Mouse (Mus musculus): Measurements from ENCODE around the gene Pfkm.
A peak's percentile ranks its signal among the peaks of the same experiment; 100 is the strongest.

The Pfkm gene

DNA sequence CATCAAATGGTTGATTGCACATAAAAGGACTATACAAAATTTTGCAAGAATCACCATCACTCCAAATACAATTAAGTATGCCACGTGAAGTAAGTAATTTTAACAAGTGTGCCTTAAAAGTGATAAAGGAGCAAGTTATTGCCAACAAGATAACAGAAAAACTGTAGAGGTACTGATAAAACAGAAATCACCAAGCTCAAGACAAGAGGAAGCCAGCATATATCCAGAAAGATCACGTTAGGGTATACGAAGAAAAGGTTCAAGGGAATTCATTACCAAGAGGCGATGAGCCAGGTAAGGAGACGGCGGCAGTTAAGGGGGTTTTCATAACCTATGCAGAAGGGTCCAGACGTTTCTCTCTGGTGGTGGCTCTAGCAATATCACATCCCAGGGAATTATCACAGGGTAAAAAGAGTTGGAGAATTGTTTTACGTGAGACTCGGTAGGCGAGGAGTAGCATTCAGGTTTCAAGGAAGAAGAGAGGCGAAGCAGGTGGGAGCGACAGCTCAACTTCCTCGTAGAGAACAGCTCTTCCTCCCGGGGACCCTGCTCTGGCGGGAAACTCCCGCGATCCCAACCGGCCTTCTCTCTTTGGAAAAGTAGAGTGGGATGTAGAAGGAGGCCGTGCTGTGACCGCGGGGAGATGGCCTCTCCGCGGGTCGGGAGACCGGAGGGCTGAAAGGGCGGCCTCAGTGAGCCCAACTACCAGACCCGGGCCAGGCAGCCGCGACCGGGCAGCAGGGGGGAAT, at the start of gene Pfkm:
Pfkm (plus strand) TSS at position 218 of the 749 bp plus-strand sequence.
- DNase-seq: no peak

GRCm38 (mm10) chr15:98043967-98044366, 48.4 kb upstream of the Pfkm start:
- DNase-seq: no peak

DNA sequence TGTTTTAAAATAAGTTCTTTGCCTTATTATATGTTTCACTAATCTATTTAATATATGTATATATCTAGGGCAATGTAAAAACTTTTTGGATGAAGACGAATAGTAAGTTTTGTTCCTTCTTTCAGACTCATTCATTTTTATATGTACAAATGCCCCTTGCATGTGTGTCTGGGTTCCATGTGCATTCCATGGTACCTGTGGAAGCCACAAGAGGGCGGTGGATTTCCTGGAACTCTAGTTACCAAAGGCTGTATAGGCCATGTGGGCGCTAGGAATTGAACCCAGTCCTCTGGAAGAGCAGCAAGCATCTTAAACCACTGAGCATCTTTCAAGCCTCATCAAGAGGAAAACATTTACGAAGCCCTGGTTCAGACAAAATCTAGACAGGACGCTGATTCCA, 48.0 kb upstream of the Pfkm start:
- no peak for DNase-seq

- DNase-seq: no peak
These were observed 43.3 kb upstream of the Pfkm start for GRCm38 (mm10) chr15:98048918-98049700.

- no peak for DNase-seq
These were observed 40.7 kb upstream of the Pfkm start for GRCm38 (mm10) chr15:98051685-98052084.

- DNase-seq: peak; percentile 30
These were observed 37.1 kb upstream of the Pfkm start for GRCm38 (mm10) chr15:98055246-98055645.

DNA sequence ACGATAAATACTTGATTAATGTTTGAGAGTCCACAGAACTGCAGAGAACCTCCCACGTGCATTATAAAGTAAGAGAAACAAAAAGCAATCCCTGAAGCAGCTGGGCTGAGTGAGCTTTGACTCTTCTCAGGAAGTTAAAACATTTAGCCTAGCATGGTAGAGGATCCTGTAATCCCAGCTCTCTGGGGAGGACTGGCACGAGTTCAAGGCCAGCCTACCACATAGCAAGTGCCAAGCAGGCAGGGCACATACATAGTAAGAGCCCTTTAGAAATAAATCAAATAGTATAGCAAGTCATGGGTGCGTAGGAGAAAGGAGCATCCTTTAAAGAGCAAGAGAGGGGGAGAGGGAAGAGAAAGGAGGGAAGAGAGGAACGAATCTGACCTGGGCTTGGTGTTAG, 26.5 kb upstream of the Pfkm start:
- no peak for DNase-seq

DNA sequence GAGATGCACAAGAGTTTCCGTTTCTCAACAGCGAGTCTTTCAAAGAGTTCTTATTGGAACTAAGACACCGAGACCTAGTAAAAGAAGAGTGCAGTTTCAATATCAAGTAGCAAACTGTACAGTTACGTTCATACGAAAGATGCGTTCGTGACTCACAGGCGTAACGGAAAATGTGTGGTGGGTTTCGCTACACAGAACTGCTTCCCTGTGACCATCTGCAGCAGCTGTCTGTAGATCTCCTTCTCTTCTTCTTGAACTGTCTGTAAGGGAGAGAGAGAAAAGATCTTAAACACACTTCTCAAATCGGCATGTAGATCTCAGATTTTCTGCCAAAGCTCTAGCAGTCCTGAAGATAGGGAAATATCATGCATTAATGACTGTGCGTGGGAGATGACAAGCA, 25.8 kb upstream of the Pfkm start:
- DNase-seq: no peak

- DNase-seq: no peak
These were observed 24.9 kb upstream of the Pfkm start for GRCm38 (mm10) chr15:98067492-98067891.

DNA sequence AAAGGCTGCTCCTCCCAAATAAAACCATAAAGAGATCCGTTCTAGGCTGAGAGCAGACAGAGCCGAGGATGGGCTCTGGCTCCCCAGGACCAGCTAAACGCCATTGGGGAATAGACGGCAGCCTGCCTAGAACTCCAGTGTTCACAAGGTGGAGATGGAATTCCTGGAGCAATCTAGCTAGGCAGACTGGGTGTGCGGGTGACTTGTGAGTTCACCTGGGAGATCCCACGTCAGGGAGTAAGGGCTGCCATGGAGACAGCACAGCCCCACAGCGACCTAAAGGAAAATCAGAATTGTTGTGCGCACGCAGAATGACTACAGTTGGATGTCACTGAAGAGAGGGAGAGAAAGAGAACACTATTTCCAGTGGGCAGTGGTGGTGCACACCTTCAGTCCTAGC, 23.9 kb upstream of the Pfkm start:
- DNase-seq: no peak

DNA sequence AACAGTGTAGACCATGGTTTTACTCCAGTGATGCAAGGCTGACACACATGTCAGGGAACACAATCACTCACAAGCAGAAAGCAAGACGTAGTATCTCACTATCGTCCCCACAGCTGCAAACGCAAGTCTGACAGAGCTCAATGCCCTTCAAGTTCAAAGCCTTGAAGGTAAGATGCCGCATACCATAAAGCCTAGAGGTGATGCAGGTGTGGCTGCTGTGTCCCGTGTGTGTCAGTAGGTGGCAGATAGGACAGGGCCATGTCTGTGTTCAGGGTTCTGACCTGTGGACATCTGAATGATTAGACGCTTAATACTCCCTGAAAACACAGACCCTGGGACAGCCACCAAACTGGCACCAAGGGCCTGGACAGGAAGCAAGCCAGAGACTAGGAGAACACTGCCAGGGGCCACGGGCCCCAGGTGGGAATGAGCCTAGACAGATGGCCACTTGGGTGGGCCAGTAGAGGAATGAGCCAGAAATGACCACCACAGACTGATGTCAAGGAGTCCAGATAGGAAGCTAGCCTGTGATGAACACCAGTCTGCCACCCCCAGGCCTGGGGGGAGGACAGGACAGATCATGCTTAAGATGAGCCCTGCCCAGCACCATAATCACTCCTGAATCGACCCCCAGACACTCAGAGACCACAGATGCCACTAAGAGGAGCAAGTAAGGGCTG, 22.7 kb upstream of the Pfkm start:
- DNase-seq: no peak

- DNase-seq: no peak
These were observed 22.0 kb upstream of the Pfkm start for GRCm38 (mm10) chr15:98070376-98070775.

GRCm38 (mm10) chr15:98074521-98074920, 17.9 kb upstream of the Pfkm start:
- DNase-seq: no peak

GRCm38 (mm10) chr15:98075034-98075433, 17.4 kb upstream of the Pfkm start:
- no peak for DNase-seq

- DNase-seq: no peak
These were observed 15.5 kb upstream of the Pfkm start for GRCm38 (mm10) chr15:98076901-98077300.

- DNase-seq: no peak
These were observed 3.5 kb upstream of the Pfkm start for GRCm38 (mm10) chr15:98088889-98089288.

DNA sequence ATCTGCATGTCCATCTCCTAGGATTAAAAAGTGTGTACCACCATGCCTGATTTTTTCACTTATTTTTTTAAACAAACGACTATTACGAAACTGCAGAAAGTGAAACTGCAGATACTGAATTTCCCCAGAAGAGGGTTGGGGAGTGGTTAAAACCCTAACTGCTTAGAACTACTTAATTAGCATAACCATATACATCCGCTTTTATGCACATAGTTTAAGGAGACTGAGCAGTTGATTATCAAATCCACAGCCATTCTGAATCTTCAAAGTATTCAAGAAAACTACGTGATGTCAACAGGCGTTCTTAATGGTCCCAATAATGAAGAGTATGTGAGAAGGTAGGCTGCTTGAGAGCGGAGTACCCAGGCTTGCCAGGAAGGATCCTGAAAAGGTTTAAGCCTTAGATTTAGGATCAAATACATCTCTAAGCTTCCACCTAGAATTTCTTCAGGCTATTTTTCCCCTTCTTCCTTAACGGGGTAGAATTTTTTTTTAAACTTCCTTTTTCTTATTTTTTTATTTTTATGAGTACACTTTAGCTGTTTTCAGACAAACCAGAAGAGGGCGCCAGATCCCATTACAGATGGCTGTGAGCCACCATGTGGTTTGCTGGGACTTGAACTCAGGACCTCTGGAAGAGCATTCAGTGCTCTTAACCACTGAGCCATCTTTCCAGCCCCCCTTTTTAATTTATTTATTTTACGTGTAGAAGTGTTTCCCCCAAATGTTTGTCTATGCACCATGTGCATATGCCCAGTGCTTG, 2.8 kb upstream of the Pfkm start:
- DNase-seq: peak; percentile 36

- DNase-seq: no peak
These were observed 548 bp upstream of the Pfkm start for GRCm38 (mm10) chr15:98091841-98092240.

DNA sequence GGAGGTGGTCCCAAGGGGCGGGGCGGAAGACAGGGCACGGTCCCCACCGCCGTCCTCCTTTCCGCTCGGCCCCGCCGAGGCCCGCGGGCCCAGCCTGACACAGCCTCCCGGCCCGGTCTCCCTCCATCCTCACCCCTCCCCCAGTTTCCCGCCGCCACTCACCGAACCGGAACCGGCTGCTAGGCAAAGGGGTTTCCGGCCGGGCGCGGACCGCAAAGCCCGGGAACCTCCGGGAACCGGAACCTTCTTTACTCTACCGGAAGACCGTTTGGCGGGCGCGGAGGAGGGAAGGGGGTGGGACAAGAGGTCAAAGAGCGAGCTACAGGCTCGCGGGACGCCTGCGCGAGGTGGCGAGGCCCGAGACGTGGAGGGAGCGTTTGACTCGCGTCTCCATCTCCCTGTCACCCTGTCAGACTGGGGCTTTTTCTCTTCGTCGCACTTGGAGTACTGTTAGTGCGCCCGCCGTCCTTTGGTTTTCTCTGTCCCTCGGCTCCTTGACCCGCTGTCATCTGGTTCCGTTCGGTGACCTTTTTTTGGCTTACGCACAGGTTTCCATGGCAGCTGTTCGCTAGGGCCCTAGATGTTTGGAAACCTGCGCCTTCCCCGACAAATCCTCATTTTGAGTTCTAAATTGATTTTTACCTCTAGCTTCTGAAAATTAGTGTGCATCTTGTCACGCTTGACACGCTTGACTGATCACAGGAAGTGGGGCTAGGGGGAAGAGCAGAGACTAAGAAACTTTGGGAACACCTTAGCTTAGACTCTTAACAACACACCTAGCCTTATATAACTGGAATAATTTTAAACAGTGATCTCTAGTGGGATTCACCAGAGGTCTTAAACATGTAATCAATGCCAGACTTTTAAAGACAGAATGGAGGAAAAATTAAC, 977 bp downstream of the Pfkm start, which contains the start of gene Senp1:
Senp1 (minus strand) TSS at position 624 of the 891 bp plus-strand sequence.
- peak; percentile 86 for DNase-seq

DNA sequence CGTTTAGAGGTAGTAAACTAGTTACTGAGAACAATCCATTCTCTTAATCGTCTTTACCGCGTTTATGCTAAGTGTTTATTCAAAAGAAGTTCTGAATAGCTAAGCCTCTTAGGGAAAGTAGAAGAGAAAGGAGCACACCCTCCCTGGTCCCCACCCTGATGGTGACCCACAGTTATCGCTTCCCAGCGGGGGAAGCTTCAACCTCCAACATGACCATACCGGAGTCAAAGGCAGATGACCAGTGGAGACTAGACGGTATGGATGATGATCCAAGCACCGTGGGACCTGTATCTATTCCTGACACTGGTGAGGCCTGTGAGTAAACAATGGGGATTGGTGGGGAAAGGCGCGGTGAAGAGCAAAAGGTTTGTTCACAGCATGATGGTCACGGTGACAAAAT, 2.5 kb downstream of the Pfkm start:
- DNase-seq: no peak

- DNase-seq: no peak
These were observed 4.6 kb downstream of the Pfkm start for GRCm38 (mm10) chr15:98096957-98097356.

- no peak for DNase-seq
These were observed 6.1 kb downstream of the Pfkm start for GRCm38 (mm10) chr15:98098519-98098918.

All from right cerebral cortex, postnatal 4 days (tissue).